Mouse (Mus musculus) myocyte (in vitro differentiated cells): ENCODE measurements at regions not wholly inside any gene's neighbourhood (a gene's known extent, or its start where the extent isn't known, plus 50 kb on each side); places are given as distances from the start of the nearest gene placed in this dataset.

ENCODE experiments used
- H3K27me3 ChIP-seq: one replicate; pipeline ENCODE4 v1.6.1; 2011; ENCODE audit not compliant: control insufficient read depth, insufficient read depth, insufficient read length
- H3K36me3 ChIP-seq: one replicate; pipeline ENCODE4 v1.6.1; 2011; ENCODE audit not compliant: control insufficient read depth, insufficient read depth
- H3K4me2 ChIP-seq: one replicate; pipeline ENCODE4 v1.6.1; 2011; ENCODE audit warnings: low read depth, control low read depth
- H3K4me3 ChIP-seq: one replicate; pipeline ENCODE4 v1.5.1; 2011; ENCODE audit warnings: mild to moderate bottlenecking, control low read depth, moderate library complexity
- H3K79me2 ChIP-seq: one replicate; pipeline ENCODE4 v1.6.1; 2011; ENCODE audit not compliant: control insufficient read depth, insufficient read depth
- H3ac ChIP-seq: one replicate; pipeline ENCODE4 v1.6.1; 2011; ENCODE audit not compliant: control insufficient read depth, insufficient read length
- CEBPB ChIP-seq: IDR thresholded peaks from 2 replicates; pipeline ENCODE4 v1.6.1; 2011; ENCODE audit warnings: mild to moderate bottlenecking, moderate library complexity; ENCODE audit not compliant: poor library complexity, insufficient read depth, severe bottlenecking
- E2F4 ChIP-seq: IDR thresholded peaks from one replicate; pipeline ENCODE4 v1.6.1; 2011; ENCODE audit warnings: mild to moderate bottlenecking, control low read depth, moderate library complexity; ENCODE audit not compliant: insufficient read depth
- MAX ChIP-seq: IDR thresholded peaks from one replicate; pipeline ENCODE4 v1.6.1; 2011; ENCODE audit warnings: low read depth, mild to moderate bottlenecking, control low read depth
- MYOD1 ChIP-seq, 3 experiments: IDR thresholded peaks; one replicate each; pipeline ENCODE4 v1.6.1; 2011; ENCODE audit warnings: control low read depth in 2 of 3, low read depth in 2 of 3, mild to moderate bottlenecking in 2 of 3, moderate library complexity in 1 of 3; ENCODE audit not compliant: insufficient read length in 2 of 3, control insufficient read depth in 1 of 3
- MYOG ChIP-seq, 3 experiments: IDR thresholded peaks; one replicate each; pipeline ENCODE4 v1.6.1; 2011; ENCODE audit warnings: control low read depth in 2 of 3, low read depth in 2 of 3, mild to moderate bottlenecking in 2 of 3; ENCODE audit not compliant: insufficient read length in 2 of 3, control insufficient read depth in 1 of 3, insufficient read depth in 1 of 3
- POLR2A ChIP-seq: IDR thresholded peaks from one replicate; pipeline ENCODE4 v1.6.1; 2011; ENCODE audit warnings: low read depth, mild to moderate bottlenecking, control low read depth, moderate library complexity; ENCODE audit not compliant: insufficient read length
- POLR2AphosphoS2 ChIP-seq: IDR thresholded peaks from one replicate; pipeline ENCODE4 v1.6.1; 2011; ENCODE audit warnings: low read depth, control low read depth; ENCODE audit not compliant: insufficient read length
- REST ChIP-seq: IDR thresholded peaks from one replicate; pipeline ENCODE4 v1.6.1; 2011; ENCODE audit warnings: mild to moderate bottlenecking, control low read depth, moderate library complexity; ENCODE audit not compliant: insufficient read depth, insufficient read length
- SRF ChIP-seq: IDR thresholded peaks from one replicate; pipeline ENCODE4 v1.6.1; 2011; ENCODE audit warnings: low read depth; ENCODE audit not compliant: control insufficient read depth, insufficient read length
- TCF12 ChIP-seq: IDR thresholded peaks from one replicate; pipeline ENCODE4 v1.6.1; 2011; ENCODE audit warnings: mild to moderate bottlenecking, control low read depth; ENCODE audit not compliant: poor library complexity, insufficient read depth, severe bottlenecking
- TCF3 ChIP-seq: IDR thresholded peaks from one replicate; pipeline ENCODE4 v1.6.1; 2011; ENCODE audit warnings: low read depth, control low read depth; ENCODE audit not compliant: insufficient read length
- USF1 ChIP-seq: IDR thresholded peaks from one replicate; pipeline ENCODE4 v1.6.1; 2011; ENCODE audit warnings: low read depth, mild to moderate bottlenecking, control low read depth, moderate library complexity

DNA sequence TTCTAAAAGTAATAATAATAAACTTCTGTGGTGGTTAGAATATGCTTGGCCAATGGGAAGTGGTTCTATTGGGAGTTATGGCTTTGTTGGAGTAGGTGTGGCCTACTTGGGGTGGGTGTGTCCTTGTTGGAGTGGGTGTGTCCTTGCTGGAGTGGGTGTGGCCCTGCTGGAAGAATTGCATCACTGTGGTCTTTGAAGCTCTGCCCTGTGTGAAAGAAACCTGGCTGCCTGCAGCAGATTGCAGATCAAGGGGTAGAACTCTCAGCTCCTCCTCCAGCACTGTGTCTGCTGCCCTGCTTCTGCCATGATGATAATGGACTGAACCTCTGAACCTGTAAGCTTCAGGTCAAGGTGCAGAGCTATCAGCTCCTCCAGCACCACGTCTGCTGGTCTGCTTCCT lies 118.1 kb downstream of the Ets2 start:
- no peaks in the 10 kb centered on the region for H3K79me2 ChIP-seq
- H3ac ChIP-seq: no peak overlapping the region
- H3K4me3 ChIP-seq: no peak overlapping the region
- TF ChIP-seq MYOD1 (IDR thresholded peaks at IDR 0.05; ENCODE audit: control insufficient read depth in 1 of 3, insufficient read length in 2 of 3, low read depth in 2 of 3): no peak
- no peak for TF ChIP-seq CEBPB
- no peak for TF ChIP-seq POLR2A
- TF ChIP-seq TCF12: no peak
- no peak for TF ChIP-seq USF1
- no peak for TF ChIP-seq POLR2AphosphoS2
- no peak for TF ChIP-seq SRF
- H3K27me3 ChIP-seq: no peaks in the 10 kb centered on the region
- no peak overlapping the region for H3K4me2 ChIP-seq
- no peaks in the 10 kb centered on the region for H3K36me3 ChIP-seq

DNA sequence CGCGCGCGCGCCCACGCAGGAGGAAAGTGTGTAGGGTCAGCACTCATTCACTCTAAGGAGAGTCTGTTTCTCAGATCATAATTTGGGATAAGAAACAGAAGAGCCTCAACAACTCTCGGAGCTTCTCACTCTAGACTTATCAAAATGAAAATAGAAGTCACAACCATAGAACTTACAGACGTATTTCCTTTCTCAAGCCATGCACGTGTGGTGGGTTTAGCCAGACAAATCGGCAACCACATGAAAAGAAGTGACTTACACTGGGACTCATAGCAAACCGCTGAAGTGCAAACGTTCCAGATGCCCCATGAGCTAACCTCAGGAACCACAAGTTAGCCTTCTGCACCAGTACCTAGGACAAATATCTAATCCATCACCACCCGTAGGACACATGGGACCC lies 114.1 kb downstream of the Ets2 start:
- TF ChIP-seq MYOG (IDR thresholded peaks at IDR 0.05; ENCODE audit: control insufficient read depth in 1 of 3, insufficient read depth in 1 of 3, insufficient read length in 2 of 3, low read depth in 2 of 3) (no peak), SRF (no peak), TCF12 (no peak), REST (no peak), USF1 (no peak)
- no peak overlapping the region for H3K4me3 ChIP-seq
- no peak overlapping the region for H3ac ChIP-seq
- no peak overlapping the region for H3K4me2 ChIP-seq
- H3K36me3 ChIP-seq: no peaks in the 10 kb centered on the region
- H3K79me2 ChIP-seq: no peaks in the 10 kb centered on the region
- no peaks in the 10 kb centered on the region for H3K27me3 ChIP-seq

- TF ChIP-seq SRF (no peak), MYOD1 (IDR thresholded peaks at IDR 0.05; ENCODE audit: control insufficient read depth in 1 of 3, insufficient read length in 2 of 3, low read depth in 2 of 3) (peak in 2 of 3 experiments; percentile 43 to 63), MYOG (IDR thresholded peaks at IDR 0.05; ENCODE audit: control insufficient read depth in 1 of 3, insufficient read depth in 1 of 3, insufficient read length in 2 of 3, low read depth in 2 of 3) (peak in 1 of 3 experiments; percentile 29), TCF3 (no peak), MAX (no peak), POLR2AphosphoS2 (no peak), USF1 (no peak), TCF12 (no peak), CEBPB (no peak), POLR2A (no peak), REST (no peak), E2F4 (no peak)
- H3K27me3 ChIP-seq: no peaks in the 10 kb centered on the region
- no peaks in the 10 kb centered on the region for H3K79me2 ChIP-seq
- no peak overlapping the region for H3ac ChIP-seq
- no peak overlapping the region for H3K4me3 ChIP-seq
- H3K4me2 ChIP-seq: peak overlapping the region; percentile 43
- H3K36me3 ChIP-seq: no peaks in the 10 kb centered on the region
Observed at GRCm38 (mm10) chr16:95815206-95815731, 113.4 kb downstream of the Ets2 start.

DNA sequence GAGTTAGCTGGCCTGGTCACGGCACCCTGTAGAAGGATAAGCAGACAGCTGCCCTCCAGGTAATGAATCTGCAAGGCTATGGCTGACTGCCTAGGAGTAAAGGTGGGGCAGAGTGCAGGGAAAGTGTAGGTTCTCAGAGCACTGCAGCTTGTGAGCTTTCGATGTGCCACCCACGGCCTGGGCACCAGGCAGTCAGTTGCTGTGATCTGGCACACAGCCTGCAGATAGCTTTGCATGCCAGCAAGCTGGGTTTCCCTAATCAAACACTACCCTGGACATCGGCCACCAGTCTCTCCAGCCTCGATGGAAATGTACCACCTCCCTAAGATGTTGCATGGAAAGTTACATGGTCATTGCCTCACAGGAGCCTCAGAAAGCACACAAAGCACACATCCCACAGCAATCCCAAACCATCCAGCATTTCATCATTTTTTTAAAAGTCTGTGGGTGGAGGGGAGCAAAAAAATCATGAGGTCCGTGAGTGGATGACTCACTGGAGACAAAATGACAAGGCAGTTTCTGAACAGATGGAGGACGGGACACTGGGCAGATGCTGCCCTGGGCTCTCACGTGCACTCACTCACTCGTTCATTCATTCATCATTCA lies 112.7 kb downstream of the Ets2 start:
- peak overlapping the region; percentile 64 for H3K4me2 ChIP-seq
- TF ChIP-seq CEBPB: peak; percentile 95
- TF ChIP-seq TCF12: peak; percentile 40
- TF ChIP-seq MYOG (IDR thresholded peaks at IDR 0.05; ENCODE audit: control insufficient read depth in 1 of 3, insufficient read depth in 1 of 3, insufficient read length in 2 of 3, low read depth in 2 of 3): peak in 1 of 3 experiments; percentile 54
- peak; percentile 30 for TF ChIP-seq POLR2AphosphoS2
- no peak for TF ChIP-seq SRF
- TF ChIP-seq E2F4: no peak
- no peak for TF ChIP-seq TCF3
- TF ChIP-seq USF1: no peak
- TF ChIP-seq MAX: peak; percentile 12
- peak; percentile 17 for TF ChIP-seq POLR2A
- TF ChIP-seq REST: no peak
- peak in 2 of 3 experiments; percentile 48 to 62 for TF ChIP-seq MYOD1 (IDR thresholded peaks at IDR 0.05; ENCODE audit: control insufficient read depth in 1 of 3, insufficient read length in 2 of 3, low read depth in 2 of 3)
- no peak overlapping the region for H3ac ChIP-seq
- H3K36me3 ChIP-seq: no peaks in the 10 kb centered on the region
- no peaks in the 10 kb centered on the region for H3K79me2 ChIP-seq
- no peaks in the 10 kb centered on the region for H3K27me3 ChIP-seq
- H3K4me3 ChIP-seq: no peak overlapping the region

GRCm38 (mm10) chr16:95811092-95811491 lies 109.2 kb downstream of the Ets2 start:
- Histone ChIP-seq H3K79me2 (no peaks in the 10 kb centered on the region), H3K4me2 (no peak overlapping the region), H3ac (no peak overlapping the region), H3K4me3 (no peak overlapping the region), H3K27me3 (no peaks in the 10 kb centered on the region), H3K36me3 (no peaks in the 10 kb centered on the region)
- TF ChIP-seq MAX (no peak), POLR2A (no peak), MYOD1 (IDR thresholded peaks at IDR 0.05; ENCODE audit: control insufficient read depth in 1 of 3, insufficient read length in 2 of 3, low read depth in 2 of 3) (no peak)
